Mouse (Mus musculus) lung, embryonic 16.5 days (tissue): ENCODE measurements around the gene Olfr960. TPM values are rescaled to one million over a fixed set of nuclear protein-coding genes. Genes with fewer than 3 reads are reported as not detected.

Source experiments
- polyA plus RNA-seq: library from polyadenylated mRNA; unstranded; fragments of >200 nt; fragmentation: Nextera tagmentation; extraction: Ambion mirVana; gene quantifications from 2 replicates; pipeline ENCODE4 v1.2.1, GENCODE M21; 2015

Gene Olfr960
- polyA plus RNA-seq, 1 experiment from 2014 or later, result not detected

Other genes starting within 250 kb of the Olfr960 start
- gene Olfr951, start 234.0 kb upstream of the Olfr960 start, polyA plus RNA-seq, result not detected in 2 replicates
- not detected in 2 replicates for gene Olfr952, start 194.2 kb upstream of the Olfr960 start, polyA plus RNA-seq
- gene Olfr954, start 164.7 kb upstream of the Olfr960 start, polyA plus RNA-seq, result not detected in 2 replicates
- not detected in 2 replicates for gene Olfr955, start 149.4 kb upstream of the Olfr960 start, polyA plus RNA-seq
- not detected in 2 replicates for gene Olfr44, start 127.4 kb upstream of the Olfr960 start, polyA plus RNA-seq
- not detected in 2 replicates for gene Olfr957, start 105.6 kb upstream of the Olfr960 start, polyA plus RNA-seq
- not detected in 2 replicates for gene Olfr958, start 67.3 kb upstream of the Olfr960 start, polyA plus RNA-seq
- not detected in 2 replicates for gene Olfr959, start 45.8 kb upstream of the Olfr960 start, polyA plus RNA-seq
- gene AW551984, start 17.0 kb upstream of the Olfr960 start, polyA plus RNA-seq, result 7.8 and 9.6 TPM in 2 replicates
- not detected in 2 replicates for gene Olfr148, start 10.7 kb upstream of the Olfr960 start, polyA plus RNA-seq
- gene Olfr961, start 23.7 kb downstream of the Olfr960 start, polyA plus RNA-seq, result not detected in 2 replicates
- gene Olfr963, start 45.8 kb downstream of the Olfr960 start, polyA plus RNA-seq, result not detected in 2 replicates
- not detected in 2 replicates for gene Olfr149, start 85.7 kb downstream of the Olfr960 start, polyA plus RNA-seq
- not detected in 2 replicates for gene Olfr965, start 90.0 kb downstream of the Olfr960 start, polyA plus RNA-seq
- gene Olfr150, start 109.6 kb downstream of the Olfr960 start, polyA plus RNA-seq, result not detected in 2 replicates
- not detected in 2 replicates for gene Olfr967, start 124.9 kb downstream of the Olfr960 start, polyA plus RNA-seq
- gene Olfr968, start 161.9 kb downstream of the Olfr960 start, polyA plus RNA-seq, result not detected in 2 replicates
- gene Olfr969, start 169.6 kb downstream of the Olfr960 start, polyA plus RNA-seq, result not detected in 2 replicates
- gene Olfr970, start 187.5 kb downstream of the Olfr960 start, polyA plus RNA-seq, result not detected in 2 replicates
- not detected in 2 replicates for gene Olfr971, start 215.5 kb downstream of the Olfr960 start, polyA plus RNA-seq
- gene Olfr972, start 245.0 kb downstream of the Olfr960 start, polyA plus RNA-seq, result not detected in 2 replicates